Mouse (Mus musculus) lung, postnatal 4 days (tissue): ENCODE results near the gene Meis2.

Source experiments
- DNase-seq, 2 experiments: peaks; one replicate each; pipeline ENCODE4 v3.0.0; 2021

Meis2 gene

GRCm38 (mm10) chr2:116065570-116066005 lies at the start of gene Meis2:
Gene Meis2 (minus strand): TSS chr2:116065839.
- peak; percentile 83 to 93 for DNase-seq

- DNase-seq = no peak
These were observed 40.6 kb upstream of the Meis2 start for GRCm38 (mm10) chr2:116106194-116106593.

- DNase-seq = no peak
These were observed 39.5 kb upstream of the Meis2 start for GRCm38 (mm10) chr2:116105179-116105578.

- no peak for DNase-seq
These were observed 37.9 kb upstream of the Meis2 start for GRCm38 (mm10) chr2:116103411-116103996.

- peak; percentile 28 to 63 for DNase-seq
These were observed 35.6 kb upstream of the Meis2 start for GRCm38 (mm10) chr2:116101221-116101620.

GRCm38 (mm10) chr2:116080961-116081360 lies 15.3 kb upstream of the Meis2 start:
- DNase-seq = no peak

GRCm38 (mm10) chr2:116078841-116079240 lies 13.2 kb upstream of the Meis2 start:
- no peak for DNase-seq

GRCm38 (mm10) chr2:116077716-116078115 lies 12.1 kb upstream of the Meis2 start:
- no peak for DNase-seq

GRCm38 (mm10) chr2:116076752-116077480 lies 11.3 kb upstream of the Meis2 start:
- no peak for DNase-seq

- peak; percentile 56 to 62 for DNase-seq
These were observed 10.3 kb upstream of the Meis2 start for GRCm38 (mm10) chr2:116075902-116076301.

- DNase-seq = peak; percentile 28 to 40
These were observed 9.8 kb upstream of the Meis2 start for GRCm38 (mm10) chr2:116075477-116075876.

GRCm38 (mm10) chr2:116074726-116075440 lies 9.2 kb upstream of the Meis2 start:
- DNase-seq = no peak

- DNase-seq = no peak
These were observed 8.4 kb upstream of the Meis2 start for GRCm38 (mm10) chr2:116074061-116074460.

GRCm38 (mm10) chr2:116073311-116073904 lies 7.8 kb upstream of the Meis2 start:
- no peak for DNase-seq

- no peak for DNase-seq
These were observed 7.1 kb upstream of the Meis2 start for GRCm38 (mm10) chr2:116072706-116073105.

GRCm38 (mm10) chr2:116072321-116072640 lies 6.6 kb upstream of the Meis2 start:
- no peak for DNase-seq

- peak; percentile 72 to 78 for DNase-seq
These were observed 6.1 kb upstream of the Meis2 start for GRCm38 (mm10) chr2:116071571-116072320.

GRCm38 (mm10) chr2:116070614-116071425 lies 5.2 kb upstream of the Meis2 start:
- no peak for DNase-seq

GRCm38 (mm10) chr2:116069451-116070225 lies 4.0 kb upstream of the Meis2 start:
- no peak for DNase-seq

- no peak for DNase-seq
These were observed 3.3 kb upstream of the Meis2 start for GRCm38 (mm10) chr2:116068901-116069300.

GRCm38 (mm10) chr2:116068461-116068860 lies 2.8 kb upstream of the Meis2 start:
- no peak for DNase-seq
